Mouse (Mus musculus) fibroblast of lung, adult 2 months (primary cell): Measurements from ENCODE around the gene Zscan10.
"Not testable (repeated sequence)": the region's sequence is repeated elsewhere in the genome, so short reads cannot be mapped to it uniquely, and the experiment has no call there.

Source experiments
- DNase-seq: peaks from one replicate; pipeline ENCODE4 v3.0.0-alpha.2; 2011; ENCODE audit warnings: low read depth

The Zscan10 gene

GRCm38 (mm10) chr17:23587253-23587652 is 13.4 kb upstream of the Zscan10 start:
- DNase-seq, result no peak

GRCm38 (mm10) chr17:23592208-23592925 is 8.3 kb upstream of the Zscan10 start:
- DNase-seq, result peak; percentile 63

- DNase-seq, result no peak
These were observed 7.7 kb upstream of the Zscan10 start for GRCm38 (mm10) chr17:23592926-23593300.

GRCm38 (mm10) chr17:23595139-23595538 is 5.5 kb upstream of the Zscan10 start:
- DNase-seq, result not testable (repeated sequence)

GRCm38 (mm10) chr17:23598582-23599552 is 1.8 kb upstream of the Zscan10 start, which contains the start of gene Zfp13:
Gene Zfp13, minus strand, starts transcription at chr17:23599487.
- peak; percentile 83 for DNase-seq

GRCm38 (mm10) chr17:23599605-23600063 is 1.0 kb upstream of the Zscan10 start:
- no peak for DNase-seq

DNA sequence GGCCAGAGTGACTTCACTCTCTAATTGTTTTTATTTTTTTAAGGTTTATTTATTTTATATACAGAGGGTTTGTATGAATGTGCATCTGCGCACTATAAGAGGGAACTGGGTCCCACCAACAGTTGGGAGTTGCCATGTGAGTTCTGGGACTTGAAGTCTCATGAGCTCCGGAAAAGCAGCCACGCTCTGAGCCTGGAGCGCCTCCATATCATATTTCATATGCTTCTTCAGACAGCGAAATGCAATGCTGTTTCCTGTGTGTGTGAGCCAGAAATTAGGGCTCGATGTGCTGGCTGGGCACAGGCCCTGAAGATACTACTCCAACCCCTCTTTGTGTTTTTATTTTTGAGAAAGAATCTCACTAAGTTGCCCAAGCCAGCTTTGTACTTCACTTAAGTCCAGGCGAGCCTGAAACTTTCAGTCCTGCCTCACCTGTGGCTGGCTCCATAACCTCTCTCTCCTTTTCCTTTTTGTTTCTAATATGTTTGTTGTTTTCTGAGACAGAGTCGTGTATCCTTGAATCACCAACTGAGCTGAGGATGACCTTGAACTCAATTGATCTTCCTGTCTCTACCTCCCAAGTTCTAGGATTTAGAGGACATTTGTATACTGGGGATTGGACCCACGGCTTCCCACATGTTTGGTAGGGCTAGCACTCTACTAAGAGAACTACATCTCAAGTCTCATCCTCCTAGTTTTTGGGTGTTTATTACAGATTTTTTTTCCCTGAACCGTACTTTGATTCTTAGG is 1.4 kb downstream of the Zscan10 start:
- DNase-seq, result no peak

- DNase-seq, result no peak
These were observed 2.4 kb downstream of the Zscan10 start for GRCm38 (mm10) chr17:23603077-23603476.

- peak; percentile 35 for DNase-seq
These were observed 2.9 kb downstream of the Zscan10 start for GRCm38 (mm10) chr17:23603542-23603941.

GRCm38 (mm10) chr17:23604394-23604793 is 3.7 kb downstream of the Zscan10 start:
- DNase-seq, result no peak

DNA sequence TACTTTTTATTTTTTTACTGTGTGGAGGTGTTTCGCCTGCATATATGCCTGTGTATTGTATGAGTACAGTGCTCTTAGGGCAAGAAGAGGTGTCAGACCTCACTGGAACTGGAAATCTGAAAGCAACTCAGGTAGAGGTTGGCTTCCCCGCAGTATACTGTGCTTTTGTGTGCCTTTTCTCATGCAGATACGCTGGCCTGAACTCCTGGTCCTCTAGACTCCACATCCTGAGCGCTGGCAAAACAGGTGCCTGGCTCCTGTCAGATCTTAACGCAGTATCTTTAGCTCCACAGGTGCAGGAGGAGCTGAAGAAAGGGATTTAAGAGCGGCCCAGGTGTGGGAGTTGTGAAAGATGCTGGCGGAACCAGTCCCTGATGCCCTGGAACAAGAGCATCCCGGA is 4.6 kb downstream of the Zscan10 start:
- DNase-seq, result no peak

DNA sequence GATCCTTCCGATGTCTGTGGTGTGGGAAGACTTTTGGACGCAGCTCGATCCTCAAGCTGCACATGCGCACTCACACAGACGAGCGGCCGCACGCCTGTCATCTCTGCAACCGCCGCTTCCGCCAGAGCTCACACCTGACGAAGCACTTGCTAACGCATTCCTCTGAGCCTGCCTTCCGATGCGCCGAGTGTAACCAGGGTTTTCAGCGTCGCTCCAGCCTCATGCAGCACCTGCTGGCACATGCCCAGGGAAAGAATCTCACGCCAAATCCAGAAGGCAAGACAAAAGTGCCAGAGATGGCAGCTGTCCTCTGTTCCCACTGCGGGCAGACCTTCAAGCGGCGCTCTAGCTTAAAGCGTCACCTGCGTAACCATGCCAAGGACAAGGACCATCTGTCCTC is 9.0 kb downstream of the Zscan10 start:
- no peak for DNase-seq

- no peak for DNase-seq
These were observed 9.7 kb downstream of the Zscan10 start for GRCm38 (mm10) chr17:23610361-23610800.

- no peak for DNase-seq
These were observed 16.4 kb downstream of the Zscan10 start for GRCm38 (mm10) chr17:23617087-23617486.

DNA sequence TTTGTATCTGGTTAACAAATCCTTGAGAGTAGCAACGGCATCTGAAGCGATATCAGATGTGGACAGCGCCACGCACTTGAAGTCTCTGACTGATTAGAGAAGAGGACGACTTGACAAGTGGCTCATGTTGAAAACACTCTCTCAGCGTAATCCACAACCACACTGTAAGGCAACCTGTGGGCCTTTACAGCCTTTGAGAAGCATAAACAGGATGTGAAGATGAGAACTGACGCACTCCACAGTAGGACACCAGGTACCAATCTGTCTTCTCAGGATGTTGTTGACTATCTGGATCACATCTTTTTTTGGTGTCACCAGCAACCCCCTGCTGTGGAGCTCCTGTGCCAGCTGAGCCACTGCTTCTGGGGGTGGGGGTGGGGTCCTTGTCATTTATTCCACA is 19.7 kb downstream of the Zscan10 start:
- no peak for DNase-seq

DNA sequence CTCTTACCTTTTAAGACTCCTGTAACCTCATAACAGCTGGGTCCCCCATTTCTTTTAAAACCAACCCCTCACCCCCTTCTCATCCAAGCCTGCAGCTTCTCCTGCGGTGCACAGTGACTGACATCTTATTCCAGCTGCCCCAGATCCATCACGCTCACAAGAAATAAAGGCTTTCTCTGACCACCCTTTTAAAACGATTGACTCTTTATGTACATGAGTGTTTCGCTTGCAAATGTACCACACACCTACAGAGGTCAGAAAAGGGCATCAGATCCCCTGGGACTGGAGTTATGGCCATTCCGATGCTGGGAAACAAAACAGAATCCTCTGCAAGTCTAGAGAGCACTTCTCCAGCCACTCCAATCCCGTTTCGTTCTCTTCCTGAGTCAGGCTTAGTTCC is 27.2 kb downstream of the Zscan10 start:
- no peak for DNase-seq

- DNase-seq, result peak; percentile 40
These were observed 29.8 kb downstream of the Zscan10 start for GRCm38 (mm10) chr17:23630195-23631020.

GRCm38 (mm10) chr17:23631241-23631640 is 30.6 kb downstream of the Zscan10 start:
- no peak for DNase-seq

- no peak for DNase-seq
These were observed 44.2 kb downstream of the Zscan10 start, which contains the start of gene Mmp25 for GRCm38 (mm10) chr17:23644613-23645495. Gene Mmp25, minus strand, starts transcription at chr17:23645277.

- no peak for DNase-seq
These were observed 45.2 kb downstream of the Zscan10 start for GRCm38 (mm10) chr17:23645894-23646293.
